Mouse (Mus musculus): ENCODE results near the gene Fpgt. TPM values are rescaled to one million over a fixed set of nuclear protein-coding genes. Genes with fewer than 3 reads are reported as not detected.

The Fpgt gene
- total RNA-seq (2021) (10 to 100 TPM; 13.3 to 13.9 TPM), polyA plus RNA-seq (2012; rRNA removed) (9.4 and 19.7 TPM in 2 replicates)
- long read RNA-seq, partial matches to known transcripts: 0 of 6 reads
- long read RNA-seq, other reads (novel, unspliced or antisense): 2 of 6 reads

- no peaks in the 10 kb centered on the region for H3K79me2 ChIP-seq (replicated peaks; ENCODE audit: control insufficient read depth, insufficient read depth, low read length)
- DNase-seq: peak; percentile 87 to 90
- no peaks in the 10 kb centered on the region for H3K36me3 ChIP-seq (ENCODE audit: control insufficient read depth, insufficient read depth, low read length)
- no peaks in the 10 kb centered on the region for H3K27me3 ChIP-seq (ENCODE audit: control insufficient read depth, insufficient read depth, low read length)
- TF ChIP-seq CTCF (IDR thresholded peaks at IDR 0.05) (peak; percentile 22; the same call in 1 of the 2 replicates), POLR2A (IDR thresholded peaks at IDR 0.05; ENCODE audit: insufficient read depth, low read depth, low read length) (peak; percentile 86), EP300 (IDR thresholded peaks at IDR 0.05; ENCODE audit: insufficient read depth, low read depth, low read length) (0 out of 2 replicates have a peak, but pooled peaks have one; percentile 46)
- WGBS: 1% methylated on average over 47 of the region's 47 CpGs
- H3K4me1 ChIP-seq (ENCODE audit: control insufficient read depth, insufficient read depth, low read length): peaks cover 2% of the 10 kb centered on the region
- intact Hi-C loops (cut with DNase I): loop anchor here (2.0 kb wide), 1 partner anchor 497 kb away; the partner anchor contains the start of genes Cryz and Tyw3
- H3K9ac ChIP-seq (ENCODE audit: low read depth, low read length): peak within 1 kb of the TSS; percentile 64
- peak within 1 kb of the TSS; percentile 90 for H3K27ac ChIP-seq
- H3K4me3 ChIP-seq: peak within 1 kb of the TSS; percentile 75
Measured at GRCm38 (mm10) chr3:155093116-155093956, at the start of gene Fpgt, which contains the start of gene Lrriq3. TSS of gene Fpgt (minus strand) at chr3:155093403. TSS of gene Lrriq3 (plus strand) at chr3:155093434.

GRCm38 (mm10) chr3:155141047-155141446 is 47.8 kb upstream of the Fpgt start:
- no peak for TF ChIP-seq POLR2A (IDR thresholded peaks at IDR 0.05; ENCODE audit: insufficient read depth, low read depth, low read length)
- no peak for TF ChIP-seq EP300 (IDR thresholded peaks at IDR 0.05; ENCODE audit: insufficient read depth, low read depth, low read length)
- no peak for TF ChIP-seq CTCF (IDR thresholded peaks at IDR 0.05)
- DNase-seq: no peak

GRCm38 (mm10) chr3:155137737-155138136 is 44.5 kb upstream of the Fpgt start:
- intact Hi-C loops (cut with DNase I): no loop called here

More at GRCm38 (mm10) chr3:155141047-155141446, 47.8 kb upstream of the Fpgt start:
- WGBS: 73% methylated on average over 11 of the region's 11 CpGs
- Histone ChIP-seq H3K27me3 (ENCODE audit: control insufficient read depth, insufficient read depth, low read length) (no peaks in the 10 kb centered on the region), H3K4me3 (no peak overlapping the region), H3K36me3 (ENCODE audit: control insufficient read depth, insufficient read depth, low read length) (no peaks in the 10 kb centered on the region), H3K9ac (ENCODE audit: low read depth, low read length) (no peak overlapping the region), H3K27ac (no peak overlapping the region), H3K79me2 (replicated peaks; ENCODE audit: control insufficient read depth, insufficient read depth, low read length) (no peaks in the 10 kb centered on the region), H3K4me1 (ENCODE audit: control insufficient read depth, insufficient read depth, low read length) (no peaks in the 10 kb centered on the region)
- intact Hi-C loops (cut with DNase I): no loop called here

GRCm38 (mm10) chr3:155105957-155106356 is 12.8 kb upstream of the Fpgt start:
- Histone ChIP-seq H3K4me1 (ENCODE audit: control insufficient read depth, insufficient read depth, low read length) (no peaks in the 10 kb centered on the region), H3K4me3 (no peak overlapping the region), H3K36me3 (ENCODE audit: control insufficient read depth, insufficient read depth, low read length) (no peaks in the 10 kb centered on the region), H3K27me3 (ENCODE audit: control insufficient read depth, insufficient read depth, low read length) (no peaks in the 10 kb centered on the region), H3K79me2 (replicated peaks; ENCODE audit: control insufficient read depth, insufficient read depth, low read length) (no peaks in the 10 kb centered on the region), H3K27ac (no peak overlapping the region), H3K9ac (ENCODE audit: low read depth, low read length) (no peak overlapping the region)
- intact Hi-C loops (cut with DNase I): no loop called here
- no peak for DNase-seq
- TF ChIP-seq EP300 (IDR thresholded peaks at IDR 0.05; ENCODE audit: insufficient read depth, low read depth, low read length) (no peak), CTCF (IDR thresholded peaks at IDR 0.05) (no peak)
- 60% methylated on average over 1 of the region's 1 CpGs for WGBS

More at GRCm38 (mm10) chr3:155137737-155138136, 44.5 kb upstream of the Fpgt start:
- no peaks in the 10 kb centered on the region for H3K27me3 ChIP-seq (ENCODE audit: control insufficient read depth, insufficient read depth, low read length)
- H3K4me1 ChIP-seq (ENCODE audit: control insufficient read depth, insufficient read depth, low read length): no peaks in the 10 kb centered on the region
- H3K27ac ChIP-seq: no peak overlapping the region
- WGBS: 86% methylated on average over 5 of the region's 5 CpGs
- no peak for DNase-seq
- no peaks in the 10 kb centered on the region for H3K36me3 ChIP-seq (ENCODE audit: control insufficient read depth, insufficient read depth, low read length)
- TF ChIP-seq EP300 (IDR thresholded peaks at IDR 0.05; ENCODE audit: insufficient read depth, low read depth, low read length): no peak
- TF ChIP-seq CTCF (IDR thresholded peaks at IDR 0.05): no peak
- TF ChIP-seq POLR2A (IDR thresholded peaks at IDR 0.05; ENCODE audit: insufficient read depth, low read depth, low read length): no peak
- no peak overlapping the region for H3K9ac ChIP-seq (ENCODE audit: low read depth, low read length)
- H3K4me3 ChIP-seq: no peak overlapping the region
- no peaks in the 10 kb centered on the region for H3K79me2 ChIP-seq (replicated peaks; ENCODE audit: control insufficient read depth, insufficient read depth, low read length)

GRCm38 (mm10) chr3:155099266-155099665 is 6.1 kb upstream of the Fpgt start:
- Histone ChIP-seq H3K4me1 (ENCODE audit: control insufficient read depth, insufficient read depth, low read length) (no peaks in the 10 kb centered on the region), H3K27ac (no peak overlapping the region)
- intact Hi-C loops (cut with DNase I): no loop called here

More at GRCm38 (mm10) chr3:155099266-155099665, 6.1 kb upstream of the Fpgt start:
- Histone ChIP-seq H3K4me3 (no peak overlapping the region), H3K9ac (ENCODE audit: low read depth, low read length) (no peak overlapping the region), H3K36me3 (ENCODE audit: control insufficient read depth, insufficient read depth, low read length) (no peaks in the 10 kb centered on the region), H3K79me2 (replicated peaks; ENCODE audit: control insufficient read depth, insufficient read depth, low read length) (no peaks in the 10 kb centered on the region), H3K27me3 (ENCODE audit: control insufficient read depth, insufficient read depth, low read length) (no peaks in the 10 kb centered on the region)
- TF ChIP-seq CTCF (IDR thresholded peaks at IDR 0.05) (no peak), POLR2A (IDR thresholded peaks at IDR 0.05; ENCODE audit: insufficient read depth, low read depth, low read length) (no peak), EP300 (IDR thresholded peaks at IDR 0.05; ENCODE audit: insufficient read depth, low read depth, low read length) (no peak)
- 77% methylated on average over 1 of the region's 1 CpGs for WGBS
- DNase-seq: no peak
